Mouse (Mus musculus) neural tube, embryonic 15.5 days (tissue): Measurements from ENCODE around the gene Ago1. TPM values are rescaled to one million over a fixed set of nuclear protein-coding genes. Genes with fewer than 3 reads are reported as not detected.

ENCODE experiments used
- ATAC-seq: fragments of 200-750 bp; cut with Nextera tagmentation; 2 replicates; pipeline ENCODE4 v1.8.0; 2017; ENCODE audit warnings: mild to moderate bottlenecking, moderate TSS enrichment, moderate library complexity; ENCODE audit not compliant: low FRiP score
- H3K27ac ChIP-seq: fragments of 300-500 bp; sonication (generic); replicated peaks from 2 replicates; pipeline ENCODE4 v1.5.1; 2015; ENCODE audit warnings: mild to moderate bottlenecking, inconsistent platforms
- H3K27me3 ChIP-seq: fragments of 300-500 bp; sonication (generic); replicated peaks from 2 replicates; pipeline ENCODE4 v1.6.1; 2015; ENCODE audit warnings: inconsistent platforms
- H3K36me3 ChIP-seq: fragments of 300-500 bp; sonication (generic); 2 replicates; pipeline ENCODE4 v1.6.1; 2015; ENCODE audit warnings: inconsistent platforms
- H3K4me1 ChIP-seq: fragments of 300-500 bp; sonication (generic); 2 replicates; pipeline ENCODE4 v1.6.1; 2015; ENCODE audit warnings: inconsistent platforms
- H3K4me2 ChIP-seq: fragments of 300-500 bp; sonication (generic); 2 replicates; pipeline ENCODE4 v1.6.1; 2015; ENCODE audit warnings: inconsistent platforms, mild to moderate bottlenecking, moderate library complexity
- H3K4me3 ChIP-seq: fragments of 300-500 bp; sonication (generic); replicated peaks from 2 replicates; pipeline ENCODE4 v1.5.1; 2015; ENCODE audit warnings: mild to moderate bottlenecking, inconsistent platforms
- H3K9ac ChIP-seq: fragments of 300-500 bp; sonication (generic); replicated peaks from 2 replicates; pipeline ENCODE4 v1.6.1; 2015; ENCODE audit warnings: mild to moderate bottlenecking, inconsistent platforms
- H3K9me3 ChIP-seq: fragments of 300-500 bp; sonication (generic); replicated peaks from 2 replicates; pipeline ENCODE4 v1.6.1; 2016; ENCODE audit warnings: inconsistent platforms
- WGBS: fragments of 180-500 bp; shearing (Covaris S2); methylation state at CpG from one replicate; pipeline ENCODE4 v1.1.7; 2015; ENCODE audit warnings: mixed read lengths; 5-methylcytosine and 5-hydroxymethylcytosine counted together
- polyA plus RNA-seq: library from polyadenylated mRNA; unstranded; fragments of >200 nt; fragmentation: Nextera tagmentation; extraction: Ambion mirVana; gene quantifications from 2 replicates; pipeline ENCODE4 v1.2.1, GENCODE M21; 2015

The Ago1 gene
- polyA plus RNA-seq = 7.5 and 7.9 TPM in 2 replicates

- H3K36me3 ChIP-seq = no peaks in the 10 kb centered on the region
- H3K9ac ChIP-seq = peak within 1 kb of the TSS; percentile 98
- H3K4me3 ChIP-seq = peak within 1 kb of the TSS; percentile 96
- no peaks in the 10 kb centered on the region for H3K9me3 ChIP-seq
- ATAC-seq = peak; percentile 92
- H3K4me2 ChIP-seq = peak within 1 kb of the TSS; percentile 71
- peak within 1 kb of the TSS; percentile 96 for H3K27ac ChIP-seq
- under 1% methylated on average over 52 of the region's 55 CpGs for WGBS
- H3K27me3 ChIP-seq = no peaks in the 10 kb centered on the region
- peaks cover 44% of the 10 kb centered on the region for H3K4me1 ChIP-seq
Measured at GRCm38 (mm10) chr4:126468285-126468901, at the start of gene Ago1. Gene Ago1, minus strand, starts transcription at chr4:126468583.

GRCm38 (mm10) chr4:126512308-126513066 lies 44.1 kb upstream of the Ago1 start:
- H3K4me2 ChIP-seq = no peak overlapping the region
- H3K9ac ChIP-seq = no peak overlapping the region
- no peaks in the 10 kb centered on the region for H3K9me3 ChIP-seq
- H3K36me3 ChIP-seq = peaks cover 73% of the 10 kb centered on the region
- H3K27ac ChIP-seq = no peak overlapping the region
- no peaks in the 10 kb centered on the region for H3K27me3 ChIP-seq
- WGBS = 93% methylated on average over 6 of the region's 6 CpGs
- no peaks in the 10 kb centered on the region for H3K4me1 ChIP-seq
- no peak overlapping the region for H3K4me3 ChIP-seq
- no peak for ATAC-seq

- ATAC-seq = no peak
- WGBS = 93% methylated on average over 5 of the region's 5 CpGs
- Histone ChIP-seq H3K9ac (no peak overlapping the region), H3K27ac (no peak overlapping the region), H3K4me3 (no peak overlapping the region), H3K36me3 (peaks cover 75% of the 10 kb centered on the region), H3K4me1 (no peaks in the 10 kb centered on the region), H3K4me2 (no peak overlapping the region), H3K9me3 (no peaks in the 10 kb centered on the region), H3K27me3 (no peaks in the 10 kb centered on the region)
Measured at GRCm38 (mm10) chr4:126511013-126511412, 42.6 kb upstream of the Ago1 start.

GRCm38 (mm10) chr4:126509072-126509471 lies 40.7 kb upstream of the Ago1 start:
- no peaks in the 10 kb centered on the region for H3K27me3 ChIP-seq
- no peaks in the 10 kb centered on the region for H3K4me1 ChIP-seq
- no peaks in the 10 kb centered on the region for H3K9me3 ChIP-seq
- no peak overlapping the region for H3K4me3 ChIP-seq
- H3K36me3 ChIP-seq = peaks cover 72% of the 10 kb centered on the region
- no peak overlapping the region for H3K4me2 ChIP-seq
- no peak overlapping the region for H3K27ac ChIP-seq
- H3K9ac ChIP-seq = no peak overlapping the region
- no peak for ATAC-seq
- WGBS = 98% methylated on average over 2 of the region's 2 CpGs

GRCm38 (mm10) chr4:126508110-126508899 lies 39.9 kb upstream of the Ago1 start:
- Histone ChIP-seq H3K4me2 (no peak overlapping the region), H3K36me3 (peaks cover 75% of the 10 kb centered on the region), H3K4me3 (no peak overlapping the region), H3K9ac (no peak overlapping the region), H3K9me3 (no peaks in the 10 kb centered on the region), H3K27me3 (no peaks in the 10 kb centered on the region), H3K4me1 (no peaks in the 10 kb centered on the region), H3K27ac (no peak overlapping the region)
- 75% methylated on average over 14 of the region's 14 CpGs for WGBS
- ATAC-seq = no peak

GRCm38 (mm10) chr4:126502977-126503309 lies 34.6 kb upstream of the Ago1 start:
- no peak overlapping the region for H3K27ac ChIP-seq
- no peak overlapping the region for H3K4me3 ChIP-seq
- peaks cover 47% of the 10 kb centered on the region for H3K36me3 ChIP-seq

GRCm38 (mm10) chr4:126502141-126502976 lies 34.0 kb upstream of the Ago1 start:
- H3K9me3 ChIP-seq = no peaks in the 10 kb centered on the region
- no peak overlapping the region for H3K4me2 ChIP-seq
- no peak for ATAC-seq
- H3K36me3 ChIP-seq = peaks cover 47% of the 10 kb centered on the region
- H3K27me3 ChIP-seq = no peaks in the 10 kb centered on the region
- 72% methylated on average over 6 of the region's 6 CpGs for WGBS
- H3K4me1 ChIP-seq = no peaks in the 10 kb centered on the region
- H3K9ac ChIP-seq = no peak overlapping the region
- no peak overlapping the region for H3K27ac ChIP-seq
- no peak overlapping the region for H3K4me3 ChIP-seq

More at GRCm38 (mm10) chr4:126502977-126503309, 34.6 kb upstream of the Ago1 start:
- Histone ChIP-seq H3K4me2 (no peak overlapping the region), H3K27me3 (no peaks in the 10 kb centered on the region), H3K9ac (no peak overlapping the region), H3K9me3 (no peaks in the 10 kb centered on the region), H3K4me1 (no peaks in the 10 kb centered on the region)
- ATAC-seq = no peak
- WGBS = 67% methylated on average over 8 of the region's 8 CpGs

GRCm38 (mm10) chr4:126498601-126499000 lies 30.2 kb upstream of the Ago1 start:
- ATAC-seq = no peak
- Histone ChIP-seq H3K27ac (no peak overlapping the region), H3K9me3 (no peaks in the 10 kb centered on the region), H3K4me1 (no peaks in the 10 kb centered on the region), H3K27me3 (no peaks in the 10 kb centered on the region), H3K4me3 (no peak overlapping the region), H3K4me2 (no peak overlapping the region), H3K9ac (no peak overlapping the region), H3K36me3 (peaks cover 42% of the 10 kb centered on the region)
- WGBS = 91% methylated on average over 1 of the region's 1 CpGs

GRCm38 (mm10) chr4:126496963-126497362 lies 28.6 kb upstream of the Ago1 start:
- no peak overlapping the region for H3K4me3 ChIP-seq
- no peak overlapping the region for H3K27ac ChIP-seq
- no peak overlapping the region for H3K4me2 ChIP-seq
- H3K27me3 ChIP-seq = no peaks in the 10 kb centered on the region
- H3K9ac ChIP-seq = no peak overlapping the region
- no peaks in the 10 kb centered on the region for H3K9me3 ChIP-seq
- 89% methylated on average over 2 of the region's 2 CpGs for WGBS
- ATAC-seq = no peak
- no peaks in the 10 kb centered on the region for H3K4me1 ChIP-seq
- peaks cover 44% of the 10 kb centered on the region for H3K36me3 ChIP-seq

- 85% methylated on average over 5 of the region's 5 CpGs for WGBS
- H3K36me3 ChIP-seq = peaks cover 51% of the 10 kb centered on the region
- H3K27ac ChIP-seq = no peak overlapping the region
- no peak overlapping the region for H3K9ac ChIP-seq
- H3K4me3 ChIP-seq = no peak overlapping the region
- H3K9me3 ChIP-seq = no peaks in the 10 kb centered on the region
- ATAC-seq = no peak
- no peak overlapping the region for H3K4me2 ChIP-seq
- H3K27me3 ChIP-seq = no peaks in the 10 kb centered on the region
- H3K4me1 ChIP-seq = no peaks in the 10 kb centered on the region
Measured at GRCm38 (mm10) chr4:126495942-126496790, 27.8 kb upstream of the Ago1 start.
